Mouse (Mus musculus) E14TG2a.4 (cell line): Measurements from ENCODE around the gene Brca1.
"Not testable (repeated sequence)": the region's sequence is repeated elsewhere in the genome, so short reads cannot be mapped to it uniquely, and the experiment has no call there.

Experiments used
- CTCF ChIP-seq: conservative IDR thresholded peaks from 2 replicates; pipeline ENCODE4 v1.5.1; 2014; ENCODE audit warnings: low read length
- POU5F1 ChIP-seq: IDR thresholded peaks from 2 replicates; pipeline ENCODE4 v1.6.1; 2014; ENCODE audit warnings: low read length, borderline replicate concordance

DNA sequence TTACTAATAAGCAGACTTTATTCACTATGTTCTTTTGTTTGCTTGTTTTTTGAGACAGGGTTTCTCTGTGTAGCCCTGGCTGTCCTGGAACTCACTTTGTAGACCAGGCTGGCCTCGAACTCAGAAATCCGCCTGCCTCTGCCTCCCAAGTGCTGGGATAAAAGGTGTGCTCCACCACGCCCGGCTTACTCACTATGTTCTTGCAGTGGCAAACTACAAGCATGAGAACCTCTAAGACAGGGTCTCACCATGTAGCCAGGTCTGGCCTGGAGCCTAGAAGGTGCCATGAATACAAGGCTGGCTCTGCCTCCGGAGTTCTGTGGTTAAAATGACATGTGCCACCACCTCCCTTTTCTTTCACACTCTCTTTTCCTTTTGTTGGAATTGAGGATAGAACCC lies 85.2 kb downstream of the Brca1 start:
- TF ChIP-seq CTCF, POU5F1: not testable (repeated sequence)
